Mouse (Mus musculus): ENCODE results near the gene Il6st.
A peak's percentile ranks its signal among the peaks of the same experiment; 100 is the strongest.

Il6st gene

GRCm38 (mm10) chr13:112467384-112467783 is 3.5 kb downstream of the Il6st start:
- no peak for TF ChIP-seq CTCF (conservative IDR thresholded peaks at IDR 0.05; ENCODE audit: low read length)
- no peak for TF ChIP-seq NANOG (IDR thresholded peaks at IDR 0.05; ENCODE audit: borderline replicate concordance, low read length)
- no peak for TF ChIP-seq POU5F1 (IDR thresholded peaks at IDR 0.05; ENCODE audit: borderline replicate concordance, low read length)
- Histone ChIP-seq H3K4me3 (replicated peaks; ENCODE audit: low read length) (peak overlapping the region; percentile 94; the same call in 1 of the 2 replicates), H3K4me1 (replicated peaks; ENCODE audit: low read depth, low read length) (peaks cover 77% of the 10 kb centered on the region), H3K9me3 (ENCODE audit: low read length) (no peaks in the 10 kb centered on the region), H3K27me3 (ENCODE audit: insufficient read depth, low read length) (no peaks in the 10 kb centered on the region), H3K36me3 (ENCODE audit: insufficient read depth, low read length) (peaks cover 33% of the 10 kb centered on the region)

DNA sequence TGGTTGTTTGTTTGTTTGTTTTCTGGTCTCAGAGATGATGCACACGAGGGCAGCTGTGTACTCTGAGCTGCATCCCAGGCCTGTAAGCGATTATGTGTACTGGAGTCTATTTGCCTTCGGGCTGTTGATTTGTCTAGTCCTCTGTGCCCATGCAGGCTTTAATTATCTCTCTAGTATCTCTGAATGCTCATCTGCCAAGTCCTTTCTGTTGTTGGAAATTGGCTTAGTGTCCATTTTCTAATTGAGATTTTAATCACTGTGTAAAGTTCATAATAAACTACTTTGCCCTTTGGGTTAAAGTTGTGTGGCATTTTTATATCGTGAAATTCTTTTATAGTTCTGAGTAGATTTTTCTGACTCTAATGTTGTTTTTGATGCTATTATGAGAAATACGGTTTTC is 5.6 kb downstream of the Il6st start:
- peaks cover 92% of the 10 kb centered on the region for H3K4me1 ChIP-seq (replicated peaks; ENCODE audit: low read depth, low read length)
- H3K9me3 ChIP-seq (ENCODE audit: low read length) = no peaks in the 10 kb centered on the region
- H3K36me3 ChIP-seq (ENCODE audit: insufficient read depth, low read length) = peaks cover 54% of the 10 kb centered on the region
- H3K4me3 ChIP-seq (replicated peaks; ENCODE audit: low read length) = no peak overlapping the region
- TF ChIP-seq NANOG (IDR thresholded peaks at IDR 0.05; ENCODE audit: borderline replicate concordance, low read length) = no peak
- TF ChIP-seq CTCF (conservative IDR thresholded peaks at IDR 0.05; ENCODE audit: low read length) = no peak
- no peak for TF ChIP-seq POU5F1 (IDR thresholded peaks at IDR 0.05; ENCODE audit: borderline replicate concordance, low read length)
- no peaks in the 10 kb centered on the region for H3K27me3 ChIP-seq (ENCODE audit: insufficient read depth, low read length)

GRCm38 (mm10) chr13:112471201-112471600 is 7.3 kb downstream of the Il6st start:
- Histone ChIP-seq H3K4me3 (replicated peaks; ENCODE audit: low read length) (no peak overlapping the region), H3K27me3 (ENCODE audit: insufficient read depth, low read length) (no peaks in the 10 kb centered on the region), H3K36me3 (ENCODE audit: insufficient read depth, low read length) (peaks cover 70% of the 10 kb centered on the region), H3K4me1 (replicated peaks; ENCODE audit: low read depth, low read length) (peaks cover 78% of the 10 kb centered on the region), H3K9me3 (ENCODE audit: low read length) (no peaks in the 10 kb centered on the region)
- TF ChIP-seq POU5F1 (IDR thresholded peaks at IDR 0.05; ENCODE audit: borderline replicate concordance, low read length) (no peak), NANOG (IDR thresholded peaks at IDR 0.05; ENCODE audit: borderline replicate concordance, low read length) (no peak), CTCF (conservative IDR thresholded peaks at IDR 0.05; ENCODE audit: low read length) (no peak)

- TF ChIP-seq NANOG (IDR thresholded peaks at IDR 0.05; ENCODE audit: borderline replicate concordance, low read length) (no peak), CTCF (conservative IDR thresholded peaks at IDR 0.05; ENCODE audit: low read length) (no peak), POU5F1 (IDR thresholded peaks at IDR 0.05; ENCODE audit: borderline replicate concordance, low read length) (no peak)
- Histone ChIP-seq H3K9me3 (ENCODE audit: low read length) (no peaks in the 10 kb centered on the region), H3K27me3 (ENCODE audit: insufficient read depth, low read length) (no peaks in the 10 kb centered on the region), H3K4me3 (replicated peaks; ENCODE audit: low read length) (no peak overlapping the region), H3K36me3 (ENCODE audit: insufficient read depth, low read length) (peaks cover 69% of the 10 kb centered on the region), H3K4me1 (replicated peaks; ENCODE audit: low read depth, low read length) (peaks cover 68% of the 10 kb centered on the region)
Observed at GRCm38 (mm10) chr13:112472401-112473023, 8.6 kb downstream of the Il6st start.

- Histone ChIP-seq H3K36me3 (ENCODE audit: insufficient read depth, low read length) (peaks cover 71% of the 10 kb centered on the region), H3K27me3 (ENCODE audit: insufficient read depth, low read length) (no peaks in the 10 kb centered on the region), H3K4me1 (replicated peaks; ENCODE audit: low read depth, low read length) (peaks cover 57% of the 10 kb centered on the region), H3K4me3 (replicated peaks; ENCODE audit: low read length) (no peak overlapping the region), H3K9me3 (ENCODE audit: low read length) (no peaks in the 10 kb centered on the region)
- TF ChIP-seq CTCF (conservative IDR thresholded peaks at IDR 0.05; ENCODE audit: low read length) (no peak), NANOG (IDR thresholded peaks at IDR 0.05; ENCODE audit: borderline replicate concordance, low read length) (no peak), POU5F1 (IDR thresholded peaks at IDR 0.05; ENCODE audit: borderline replicate concordance, low read length) (no peak)
Observed at GRCm38 (mm10) chr13:112473757-112474755, 10.2 kb downstream of the Il6st start.

- H3K27me3 ChIP-seq (ENCODE audit: insufficient read depth, low read length) = no peaks in the 10 kb centered on the region
- peaks cover 90% of the 10 kb centered on the region for H3K36me3 ChIP-seq (ENCODE audit: insufficient read depth, low read length)
- TF ChIP-seq NANOG (IDR thresholded peaks at IDR 0.05; ENCODE audit: borderline replicate concordance, low read length) (no peak), POU5F1 (IDR thresholded peaks at IDR 0.05; ENCODE audit: borderline replicate concordance, low read length) (no peak), CTCF (conservative IDR thresholded peaks at IDR 0.05; ENCODE audit: low read length) (no peak)
- peaks cover 19% of the 10 kb centered on the region for H3K4me1 ChIP-seq (replicated peaks; ENCODE audit: low read depth, low read length)
- no peak overlapping the region for H3K4me3 ChIP-seq (replicated peaks; ENCODE audit: low read length)
- H3K9me3 ChIP-seq (ENCODE audit: low read length) = no peaks in the 10 kb centered on the region
Observed at GRCm38 (mm10) chr13:112479032-112479431, 15.2 kb downstream of the Il6st start.

GRCm38 (mm10) chr13:112479926-112480325 is 16.1 kb downstream of the Il6st start:
- Histone ChIP-seq H3K36me3 (ENCODE audit: insufficient read depth, low read length) (peaks cover 90% of the 10 kb centered on the region), H3K9me3 (ENCODE audit: low read length) (no peaks in the 10 kb centered on the region), H3K4me1 (replicated peaks; ENCODE audit: low read depth, low read length) (peaks cover 14% of the 10 kb centered on the region), H3K27me3 (ENCODE audit: insufficient read depth, low read length) (no peaks in the 10 kb centered on the region), H3K4me3 (replicated peaks; ENCODE audit: low read length) (no peak overlapping the region)
- TF ChIP-seq CTCF (conservative IDR thresholded peaks at IDR 0.05; ENCODE audit: low read length) (no peak), POU5F1 (IDR thresholded peaks at IDR 0.05; ENCODE audit: borderline replicate concordance, low read length) (no peak), NANOG (IDR thresholded peaks at IDR 0.05; ENCODE audit: borderline replicate concordance, low read length) (no peak)

GRCm38 (mm10) chr13:112482525-112482924 is 18.7 kb downstream of the Il6st start:
- peaks cover 13% of the 10 kb centered on the region for H3K9me3 ChIP-seq (ENCODE audit: low read length)
- TF ChIP-seq NANOG (IDR thresholded peaks at IDR 0.05; ENCODE audit: borderline replicate concordance, low read length) (no peak), POU5F1 (IDR thresholded peaks at IDR 0.05; ENCODE audit: borderline replicate concordance, low read length) (no peak), CTCF (conservative IDR thresholded peaks at IDR 0.05; ENCODE audit: low read length) (no peak)
- H3K4me3 ChIP-seq (replicated peaks; ENCODE audit: low read length) = no peak overlapping the region

More at GRCm38 (mm10) chr13:112482525-112482924, 18.7 kb downstream of the Il6st start:
- peaks cover 95% of the 10 kb centered on the region for H3K36me3 ChIP-seq (ENCODE audit: insufficient read depth, low read length)
- no peaks in the 10 kb centered on the region for H3K27me3 ChIP-seq (ENCODE audit: insufficient read depth, low read length)
- H3K4me1 ChIP-seq (replicated peaks; ENCODE audit: low read depth, low read length) = peaks cover 25% of the 10 kb centered on the region
